Mouse (Mus musculus) gastrocnemius, postnatal 14 days (tissue): Measurements from ENCODE around the gene Zic5. TPM values are rescaled to one million over a fixed set of nuclear protein-coding genes. Genes with fewer than 3 reads are reported as not detected.

Experiments
- DNase-seq: peaks from one replicate; pipeline ENCODE4 v3.0.0; 2021; ENCODE audit warnings: mixed read lengths
- intact Hi-C: fragments of 180-260 bp; cut with DNase I; formaldehyde crosslinking; loops from one replicate; pipeline ENCODE4 v1.15.1; 2025; ENCODE audit warnings: low total_unique reads
- total RNA-seq, 2 experiments: library from RNA; stranded (reverse); gene quantifications; 2 replicates each; pipeline ENCODE4 v1.2.3; 2021

Gene Zic5
- total RNA-seq, 2 experiments from 2014 or later: not detected

GRCm38 (mm10) chr14:122452701-122453387 lies 12.6 kb downstream of the Zic5 start:
- DNase-seq: no peak
- intact Hi-C loops: no loop called here

GRCm38 (mm10) chr14:122451551-122452145 lies 13.8 kb downstream of the Zic5 start:
- intact Hi-C loops: no loop called here
- DNase-seq: no peak

- no peak for DNase-seq
- intact Hi-C loops: no loop called here
Measured at GRCm38 (mm10) chr14:122450496-122451382, 14.7 kb downstream of the Zic5 start, which contains the start of gene Gm5089. TSS of gene Gm5089 (minus strand) at chr14:122451115.

GRCm38 (mm10) chr14:122449601-122450495 lies 15.6 kb downstream of the Zic5 start:
- no peak for DNase-seq
- intact Hi-C loops: no loop called here

GRCm38 (mm10) chr14:122436850-122437249 lies 28.6 kb downstream of the Zic5 start:
- intact Hi-C loops: no loop called here
- DNase-seq: no peak

GRCm38 (mm10) chr14:122434039-122434438 lies 31.4 kb downstream of the Zic5 start:
- no peak for DNase-seq
- intact Hi-C loops: no loop called here

- DNase-seq: no peak
- intact Hi-C loops: no loop called here
Measured at GRCm38 (mm10) chr14:122432558-122432957, 32.9 kb downstream of the Zic5 start.

GRCm38 (mm10) chr14:122427654-122428053 lies 37.8 kb downstream of the Zic5 start:
- intact Hi-C loops: no loop called here
- no peak for DNase-seq

GRCm38 (mm10) chr14:122427204-122427560 lies 38.3 kb downstream of the Zic5 start:
- no peak for DNase-seq
- intact Hi-C loops: no loop called here

- intact Hi-C loops: no loop called here
- no peak for DNase-seq
Measured at GRCm38 (mm10) chr14:122426529-122427203, 38.8 kb downstream of the Zic5 start.

GRCm38 (mm10) chr14:122424441-122424840 lies 41.0 kb downstream of the Zic5 start:
- no peak for DNase-seq
- intact Hi-C loops: no loop called here

- intact Hi-C loops: no loop called here
- DNase-seq: no peak
Measured at GRCm38 (mm10) chr14:122416166-122416771, 49.2 kb downstream of the Zic5 start.

GRCm38 (mm10) chr14:122414786-122415185 lies 50.7 kb downstream of the Zic5 start:
- intact Hi-C loops: no loop called here
- DNase-seq: no peak

GRCm38 (mm10) chr14:122413542-122413928 lies 51.9 kb downstream of the Zic5 start:
- DNase-seq: no peak
- intact Hi-C loops: no loop called here

GRCm38 (mm10) chr14:122412841-122413541 lies 52.5 kb downstream of the Zic5 start:
- intact Hi-C loops: no loop called here
- no peak for DNase-seq
